Mouse (Mus musculus) neutrophil, adult 59 days (primary cell): ENCODE results near the gene 2410015M20Rik. TPM values are rescaled to one million over a fixed set of nuclear protein-coding genes. Genes with fewer than 3 reads are reported as not detected.

Source experiments
- total RNA-seq, 2 experiments: library from RNA; stranded (reverse); gene quantifications; 1 replicate in 1 of 2; 2 replicates in 1 of 2; pipeline ENCODE4 v1.2.4; 2023

The 2410015M20Rik gene
- 10 to 100 TPM; 46.1 to 46.2 TPM for total RNA-seq

DNA sequence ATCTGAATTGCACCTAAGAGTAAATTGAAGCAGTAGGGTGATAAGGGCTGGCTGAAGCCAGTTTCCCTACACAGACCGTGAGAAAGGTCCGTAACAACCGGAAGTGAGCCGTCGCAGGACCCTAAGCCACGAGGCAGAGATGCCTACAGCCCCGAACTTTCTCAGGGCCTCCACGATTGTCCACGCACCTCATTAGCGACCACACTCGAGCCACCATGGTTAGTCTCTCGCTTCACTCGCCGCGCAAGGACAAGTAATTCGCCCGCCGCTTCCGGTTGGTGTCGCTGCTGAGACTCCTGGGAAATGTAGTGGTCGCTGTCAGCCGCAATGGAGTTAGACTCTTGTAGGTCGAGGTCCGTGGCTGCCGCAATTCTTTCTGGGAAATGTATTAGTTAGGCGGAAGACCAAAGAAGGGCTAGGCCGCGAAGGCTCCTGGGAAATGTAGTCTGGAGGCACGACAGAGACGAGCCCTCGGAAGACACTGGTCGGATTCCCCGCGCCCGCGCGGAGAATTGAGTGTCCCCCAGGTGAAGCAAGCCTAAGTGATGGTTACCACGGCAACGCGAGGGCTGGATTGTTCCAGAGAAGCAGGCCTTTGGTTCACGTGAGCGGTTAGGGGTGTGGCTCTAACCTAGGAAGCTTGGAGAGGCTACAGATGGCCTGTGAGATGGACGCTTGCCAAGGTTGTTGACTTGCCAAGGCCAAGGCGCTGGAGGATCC is at the start of gene 2410015M20Rik:
2410015M20Rik (minus strand) TSS at position 320 of the 720 bp plus-strand sequence.

DNA sequence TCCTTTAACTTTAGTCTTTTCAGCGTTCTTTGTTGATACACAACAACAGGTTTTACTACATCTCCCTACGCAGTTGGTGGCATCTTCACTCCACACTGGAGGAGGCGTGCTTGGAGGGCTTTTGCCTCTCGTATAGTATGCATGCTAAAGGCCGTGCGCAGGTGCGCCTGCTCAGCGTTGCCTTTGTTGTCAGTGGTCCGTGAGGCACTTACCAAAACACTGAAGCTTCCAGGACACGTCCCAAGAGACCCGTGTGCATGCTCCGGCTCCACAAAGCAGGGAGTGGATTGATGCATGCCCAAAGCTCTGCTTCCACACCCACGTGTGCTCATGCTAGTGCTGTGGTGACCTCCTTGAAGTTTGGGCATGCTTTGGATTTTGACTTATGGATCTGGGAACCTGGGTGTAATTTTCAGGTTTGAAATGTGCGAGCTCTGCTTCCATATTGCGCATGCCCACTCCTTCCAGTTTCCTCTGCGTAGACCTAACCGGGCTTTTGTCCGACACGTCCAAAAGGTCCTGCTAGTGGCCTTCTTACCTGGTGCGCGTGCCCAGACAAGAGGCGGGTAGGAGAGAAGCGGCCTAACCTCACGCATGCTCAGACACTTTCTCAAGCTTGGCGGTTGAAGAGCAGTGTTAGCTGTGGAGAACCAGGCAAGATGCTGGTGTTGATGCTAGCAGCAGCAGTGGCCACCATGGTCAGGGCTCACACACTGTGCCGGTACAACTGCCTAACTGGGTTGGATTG is 18.1 kb upstream of the 2410015M20Rik start, which contains the start of gene Catsperd:
Catsperd (plus strand) TSS at position 614 of the 748 bp plus-strand sequence.

DNA sequence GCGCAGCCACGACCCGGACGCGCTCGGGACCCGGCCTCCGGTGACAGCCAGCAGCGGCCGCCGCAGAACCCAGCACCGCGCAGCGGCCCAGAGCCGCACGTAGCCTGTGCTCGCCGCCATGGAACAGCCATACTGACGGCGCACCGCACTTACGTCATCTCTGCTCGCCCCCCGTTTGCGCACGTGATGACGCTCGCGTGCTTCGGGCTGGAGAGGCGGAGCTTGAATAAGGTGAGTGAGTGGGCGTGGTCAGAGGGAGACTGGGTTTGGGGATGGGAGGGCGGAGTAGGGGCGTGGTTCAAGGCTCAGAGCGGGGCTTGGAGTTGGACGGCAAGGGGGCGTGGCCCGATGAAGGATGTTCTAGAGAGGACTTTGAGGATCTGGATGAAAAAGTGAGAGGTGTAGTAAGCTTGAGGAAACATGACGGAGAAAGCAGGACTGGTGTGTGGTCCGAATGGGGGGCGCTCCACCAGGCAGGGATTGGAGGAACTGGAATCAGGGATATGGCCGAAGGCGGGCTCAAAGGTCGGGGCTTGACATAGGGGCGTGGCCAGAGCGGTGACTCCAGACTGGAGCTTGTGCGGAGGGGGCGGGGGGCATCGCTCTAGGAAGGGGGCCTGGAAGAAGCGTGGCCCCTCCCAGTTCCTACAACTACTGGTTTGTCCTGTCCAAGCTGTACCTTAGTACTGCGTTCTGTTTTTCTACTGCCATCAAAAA is 17.3 kb upstream of the 2410015M20Rik start, which contains the start of gene Lonp1:
Lonp1 (minus strand) TSS at position 134 of the 717 bp plus-strand sequence.

DNA sequence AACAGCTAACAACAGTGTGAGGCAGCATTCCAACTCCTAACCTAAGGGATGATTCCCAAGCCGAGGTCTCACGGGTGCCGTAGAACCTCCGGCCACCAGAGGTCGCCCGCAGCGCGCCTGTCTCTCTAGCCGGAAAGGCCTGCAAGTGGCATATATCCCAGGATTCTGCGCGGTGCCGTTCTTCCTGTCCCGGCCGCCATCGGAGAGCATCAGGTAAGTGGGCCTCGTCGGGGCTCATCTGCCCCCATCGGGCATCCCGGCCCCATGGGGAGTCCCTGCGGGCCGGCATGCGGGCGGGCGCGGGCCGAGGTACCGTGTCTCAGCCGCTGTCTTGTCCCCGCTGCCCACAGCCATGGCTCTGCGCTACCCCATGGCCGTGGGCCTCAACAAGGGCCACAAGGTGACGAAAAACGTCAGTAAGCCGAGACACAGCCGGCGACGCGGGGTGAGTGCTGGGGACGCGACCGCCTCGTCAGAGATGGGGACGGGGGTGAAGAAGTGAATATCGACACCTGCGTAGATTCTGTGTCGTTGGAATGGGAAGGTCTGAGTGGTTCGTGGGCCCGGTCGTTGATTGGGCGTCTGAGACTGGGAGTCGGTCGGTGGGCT is 3.8 kb upstream of the 2410015M20Rik start, which contains the start of gene Rpl36:
Rpl36 (plus strand) TSS at position 181 of the 609 bp plus-strand sequence.

DNA sequence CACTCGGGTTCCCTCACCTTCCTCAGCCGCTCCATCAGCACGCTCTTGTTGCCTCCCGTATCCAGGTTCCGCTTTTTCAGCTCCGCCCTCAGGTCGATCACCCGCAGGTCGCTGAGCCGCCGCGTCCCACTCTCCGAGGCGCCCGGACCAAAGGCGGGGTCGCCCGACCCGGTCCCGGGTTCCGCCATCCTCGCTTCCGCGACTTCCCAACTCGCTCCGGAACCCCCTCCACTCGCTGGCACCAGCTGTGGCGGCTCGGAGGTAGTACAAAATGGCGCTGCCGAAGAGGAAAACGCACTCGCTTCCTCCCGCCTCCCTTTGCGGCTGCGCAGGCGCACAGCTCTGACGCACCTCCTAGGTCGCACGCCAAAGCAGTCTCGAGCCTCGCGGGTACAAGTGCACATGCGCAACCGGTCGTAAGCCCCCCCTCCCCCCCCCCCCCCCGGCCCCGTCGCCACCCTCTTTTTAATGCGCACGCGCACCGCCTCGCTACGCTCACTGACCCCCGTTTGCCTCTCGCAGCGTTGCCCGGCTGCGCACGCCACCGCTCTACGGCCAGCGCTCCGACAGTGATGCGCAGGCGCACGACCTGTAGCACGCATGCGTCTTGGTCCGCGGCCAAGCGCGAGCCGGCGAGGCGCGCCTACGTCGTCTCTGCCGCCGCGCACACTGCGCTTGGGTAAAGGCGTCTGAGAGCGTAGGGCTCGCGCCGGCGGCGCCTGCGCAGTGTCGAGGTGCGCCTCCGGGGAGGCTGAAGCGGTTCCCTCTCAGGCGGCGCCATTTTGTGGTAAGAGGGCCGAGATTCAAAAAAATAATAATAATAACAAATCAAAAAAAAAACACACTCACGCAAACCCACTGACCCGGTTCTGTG is 25.1 kb downstream of the 2410015M20Rik start, which contains the start of the genes Safb2 and Safb:
Safb2 (minus strand) TSS at position 329 of the 874 bp plus-strand sequence.
Safb (plus strand) TSS at position 569 of the 874 bp plus-strand sequence.

Other genes with a start within 250 kb of the 2410015M20Rik start
- 10 to 100 TPM; 23.5 to 24.6 TPM for gene Ptprs, start 133.3 kb downstream of the 2410015M20Rik start, total RNA-seq
- not detected for gene Znrf4, start 97.3 kb downstream of the 2410015M20Rik start, total RNA-seq
- 1 to 10 TPM; 3.8 to 4.1 TPM for gene Gm20219, start 55.4 kb downstream of the 2410015M20Rik start, total RNA-seq
- gene Safb2, start 25.2 kb downstream of the 2410015M20Rik start, total RNA-seq = 100 to 1,000 TPM; 246 to 264 TPM
- gene Safb, start 24.9 kb downstream of the 2410015M20Rik start, total RNA-seq = 100 to 1,000 TPM; 131 to 143 TPM
- gene Rpl36, start 3.6 kb upstream of the 2410015M20Rik start, total RNA-seq = 100 to 1,000 TPM; 435 to 479 TPM
- 10 to 100 TPM; 19.7 to 22.8 TPM for gene Lonp1, start 17.1 kb upstream of the 2410015M20Rik start, total RNA-seq
- 1 to 10 TPM; 1.3 to 1.7 TPM for gene Catsperd, start 18.4 kb upstream of the 2410015M20Rik start, total RNA-seq
- 10 to 100 TPM; 58.0 to 58.8 TPM for gene Ranbp3, start 63.5 kb upstream of the 2410015M20Rik start, total RNA-seq
- gene Ndufa11, start 108.0 kb upstream of the 2410015M20Rik start, total RNA-seq = 10 to 100 TPM; 60.0 to 63.3 TPM
- 1 to 10 TPM; 1.9 to 2.4 TPM for gene Vmac, start 108.3 kb upstream of the 2410015M20Rik start, total RNA-seq
- gene Nrtn, start 147.8 kb upstream of the 2410015M20Rik start, total RNA-seq = not detected
- 10 to 100 TPM; 18.1 to 24.0 TPM for gene Dus3l, start 155.0 kb upstream of the 2410015M20Rik start, total RNA-seq
- gene Prr22, start 160.5 kb upstream of the 2410015M20Rik start, total RNA-seq = under 1 TPM in 1 of 2 experiments, not detected in 1; 0.78 TPM
- gene Rfx2, start 221.2 kb upstream of the 2410015M20Rik start, total RNA-seq = 1 to 10 TPM; 6.2 to 7.4 TPM